Comparison of ENCODE assay signal across 23 mouse cellular contexts in the genomic region with DNA sequence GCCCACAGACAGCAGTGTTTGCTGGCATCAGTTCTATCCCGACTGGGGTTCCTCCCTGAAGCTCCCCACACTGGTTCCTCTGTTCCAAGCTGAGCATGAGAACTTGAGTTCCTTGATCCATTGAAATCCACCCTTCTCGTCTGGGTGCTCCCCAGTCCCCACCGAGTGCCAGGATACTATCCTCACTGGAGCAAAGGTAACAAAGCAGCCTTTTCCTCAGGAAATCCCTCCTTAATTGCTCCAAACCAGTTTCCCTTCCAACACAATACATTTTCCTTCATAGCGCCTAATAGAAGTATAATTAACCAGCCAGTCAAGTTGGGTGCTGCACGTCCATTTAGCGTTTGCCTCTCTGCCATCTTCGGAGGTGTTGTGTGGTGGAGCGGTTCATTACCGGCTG.
A peak's percentile ranks its signal among the peaks of the same experiment; 100 is the strongest.
DNase-seq lines count a peak whose midpoint lies in the region; ATAC-seq and TF ChIP-seq lines count a peak whose summit lies in the region.
"Had no signal": no experiment of that assay in that cellular context is flagged by ENCODE, and none has a peak within 500 bp of the region (broad histone marks: within the 10 kb centered on the region; RNA-seq: fewer than 3 reads in every experiment).

No protein-coding gene starts in this region.

- ATAC-seq in heart, embryonic 11.5 days (replicated peaks; ENCODE audit: insufficient number of reproducible peaks, low FRiP score, low TSS enrichment) = no peak
- ATAC-seq in lung, embryonic 14.5 days (ENCODE audit: insufficient read depth) = peak; percentile 32; the same call in 1 of the 2 replicates
- ATAC-seq: midbrain, embryonic 16.5 days had no signal

- H3K9ac ChIP-seq in heart, embryonic 11.5 days (ENCODE audit: low read depth, low read length) = no peak overlapping the region
- H3K9ac ChIP-seq in lung, embryonic 14.5 days = no peak overlapping the region
- H3K9ac ChIP-seq: embryonic facial prominence, embryonic 15.5 days; hindbrain, embryonic 15.5 days; neural tube, embryonic 15.5 days had no signal

- peak; percentile 95 for DNase-seq in heart, adult 11 months
- no peak for DNase-seq in lung, embryonic 14.5 days
- DNase-seq in lung, adult 2 months = no peak
- DNase-seq in heart, adult 9 months (ENCODE audit: low spot score in 2 of 2) = peak; percentile 36 to 69
- DNase-seq in heart, postnatal 25 days (ENCODE audit: low spot score) = peak; percentile 16
- no peak for DNase-seq in frontal cortex, postnatal 14 days (ENCODE audit: low spot score in 2 of 2)
- DNase-seq: adrenal gland, postnatal 25 days; cerebellum, postnatal 14 days; gastrocnemius, postnatal 14 days; kidney, adult 18-20 months; left cerebral cortex, postnatal 4 days; lung, adult 18-20 months; right cerebral cortex, postnatal 14 days; spleen, adult 18-20 months; thymus, adult 18-20 months; thymus, postnatal 4 days had no signal

- no peaks in the 10 kb centered on the region for H3K27me3 ChIP-seq in heart, embryonic 11.5 days (ENCODE audit: control insufficient read depth, insufficient read depth, low read length)
- H3K27me3 ChIP-seq in lung, embryonic 14.5 days (ENCODE audit: insufficient read depth, low read length) = no peaks in the 10 kb centered on the region
- H3K27me3 ChIP-seq: CH12.LX; embryonic facial prominence, embryonic 15.5 days; hindbrain, embryonic 15.5 days; megakaryocyte, embryonic 14.5 days had no signal

- intact Hi-C loops in heart, postnatal 25 days (cut with DNase I) = no loop called here

- no peaks in the 10 kb centered on the region for H3K36me3 ChIP-seq in heart, embryonic 11.5 days (ENCODE audit: control insufficient read depth, insufficient read depth, low read length)
- H3K36me3 ChIP-seq in lung, embryonic 14.5 days (ENCODE audit: insufficient read depth) = no peaks in the 10 kb centered on the region
- H3K36me3 ChIP-seq: embryonic facial prominence, embryonic 15.5 days; hindbrain, embryonic 15.5 days; neural tube, embryonic 15.5 days had no signal

- WGBS in heart, embryonic 11.5 days (ENCODE audit: insufficient replicate concordance) = 76% methylated on average over 9 of the region's 9 CpGs
- WGBS in lung, embryonic 14.5 days = 70% methylated on average over 9 of the region's 9 CpGs
- WGBS in lung, adult 2 months = 50% methylated on average over 9 of the region's 9 CpGs

- no peaks in the 10 kb centered on the region for H3K9me3 ChIP-seq in heart, embryonic 11.5 days (replicated peaks; ENCODE audit: control insufficient read depth, low read length)
- no peaks in the 10 kb centered on the region for H3K9me3 ChIP-seq in lung, embryonic 14.5 days (ENCODE audit: low read depth, low read length)
- H3K9me3 ChIP-seq: embryonic facial prominence, embryonic 15.5 days; hindbrain, embryonic 15.5 days; megakaryocyte, embryonic 14.5 days; neural tube, embryonic 15.5 days had no signal

- no peaks in the 10 kb centered on the region for H3K4me1 ChIP-seq in heart, embryonic 11.5 days (ENCODE audit: control insufficient read depth, insufficient read depth, low read length)
- H3K4me1 ChIP-seq in lung, embryonic 14.5 days (ENCODE audit: insufficient read depth) = no peaks in the 10 kb centered on the region
- H3K4me1 ChIP-seq in lung, adult 2 months (ENCODE audit: control insufficient read depth, insufficient read depth, low read length) = peaks cover 4% of the 10 kb centered on the region; the same call in 1 of the 2 replicates
- H3K4me1 ChIP-seq: megakaryocyte, embryonic 14.5 days had no signal

- H3K27ac ChIP-seq in heart, embryonic 11.5 days (ENCODE audit: low read depth, low read length) = no peak overlapping the region
- H3K27ac ChIP-seq in lung, embryonic 14.5 days (ENCODE audit: low read depth) = no peak overlapping the region
- H3K27ac ChIP-seq: embryonic facial prominence, embryonic 15.5 days; hindbrain, embryonic 15.5 days; neural tube, embryonic 15.5 days had no signal

- no peak overlapping the region for H3K4me3 ChIP-seq in heart, embryonic 11.5 days (ENCODE audit: low read depth, low read length)
- H3K4me3 ChIP-seq in lung, embryonic 14.5 days (ENCODE audit: low read depth, low read length) = no peak overlapping the region
- no peak overlapping the region for H3K4me3 ChIP-seq in lung, adult 2 months (replicated peaks; ENCODE audit: extremely low read depth, low read depth, low read length)
- H3K4me3 ChIP-seq: embryonic facial prominence, embryonic 15.5 days; hindbrain, embryonic 15.5 days; megakaryocyte, embryonic 14.5 days; neural tube, embryonic 15.5 days had no signal

- no peak overlapping the region for H3K4me2 ChIP-seq in heart, embryonic 11.5 days
- no peak overlapping the region for H3K4me2 ChIP-seq in lung, embryonic 14.5 days
- H3K4me2 ChIP-seq: embryonic facial prominence, embryonic 15.5 days; hindbrain, embryonic 15.5 days; neural tube, embryonic 15.5 days had no signal

- TF ChIP-seq POLR2A in lung, adult 2 months (IDR thresholded peaks at IDR 0.05; ENCODE audit: borderline replicate concordance, extremely low read depth, low read depth, low read length) = no peak

- TF ChIP-seq CTCF in lung, embryonic 14.5 days (IDR thresholded peaks at IDR 0.05; ENCODE audit: low read depth) = no peak
- TF ChIP-seq CTCF in lung, adult 2 months (IDR thresholded peaks at IDR 0.05; ENCODE audit: insufficient read depth, low read length) = no peak

Comparison
In these comparisons a context has a peak if more than half of its experiments do, and no peak if none do; other contexts are left out.
1. DNase-seq: peak in heart, adult 11 months (single experiment), heart, adult 9 months (2 of 2) and heart, postnatal 25 days (single experiment); none in lung, embryonic 14.5 days (single experiment), lung, adult 2 months (single experiment) and frontal cortex, postnatal 14 days (0 of 2).